Comparison of ENCODE assay signal across 9 mouse cellular contexts in genomic region chr8:121263390-121263775, GRCm38 (mm10).
DNase-seq lines count a peak whose midpoint lies in the region; ATAC-seq and TF ChIP-seq lines count a peak whose summit lies in the region.
"Had no signal": no experiment of that assay in that cellular context is flagged by ENCODE, and none has a peak within 500 bp of the region (broad histone marks: within the 10 kb centered on the region; RNA-seq: fewer than 3 reads in every experiment).

No protein-coding gene starts in this region.

- no peak overlapping the region for H3K4me2 ChIP-seq in hindbrain, embryonic 13.5 days
- H3K4me2 ChIP-seq in kidney, embryonic 16.5 days (replicated peaks; ENCODE audit: low read depth, low read length), result no peak overlapping the region
- peak overlapping the region; percentile 38 for H3K4me2 ChIP-seq in lung, postnatal 0 days (replicated peaks; ENCODE audit: low read depth, low read length)

- ATAC-seq in hindbrain, embryonic 13.5 days (ENCODE audit: low FRiP score), result no peak
- ATAC-seq in kidney, embryonic 16.5 days (ENCODE audit: low FRiP score, low TSS enrichment), result 0 out of 2 replicates have a peak, but pooled peaks have one; percentile 16
- ATAC-seq in lung, postnatal 0 days, result peak; percentile 12; the same call in 1 of the 2 replicates
- ATAC-seq: CD4-positive, CD25-positive, alpha-beta regulatory T cell, adult 4 months had no signal

- H3K4me3 ChIP-seq in hindbrain, embryonic 10.5 days, result no peak overlapping the region
- H3K4me3 ChIP-seq in hindbrain, embryonic 13.5 days, result no peak overlapping the region
- no peak overlapping the region for H3K4me3 ChIP-seq in kidney, embryonic 16.5 days (ENCODE audit: low read length)
- no peak overlapping the region for H3K4me3 ChIP-seq in lung, postnatal 0 days (ENCODE audit: low read depth, low read length)

- H3K36me3 ChIP-seq in hindbrain, embryonic 10.5 days, result no peaks in the 10 kb centered on the region
- H3K36me3 ChIP-seq in hindbrain, embryonic 13.5 days, result no peaks in the 10 kb centered on the region
- no peaks in the 10 kb centered on the region for H3K36me3 ChIP-seq in kidney, embryonic 16.5 days (ENCODE audit: insufficient read depth, low read length)
- no peaks in the 10 kb centered on the region for H3K36me3 ChIP-seq in lung, postnatal 0 days (ENCODE audit: insufficient read depth, low read length)

- peaks cover 49% of the 10 kb centered on the region for H3K4me1 ChIP-seq in hindbrain, embryonic 10.5 days (replicated peaks)
- peaks cover 19% of the 10 kb centered on the region; the same call in 1 of the 2 replicates for H3K4me1 ChIP-seq in hindbrain, embryonic 13.5 days (replicated peaks)
- H3K4me1 ChIP-seq in kidney, embryonic 16.5 days (ENCODE audit: insufficient read depth, low read length), result peaks cover 41% of the 10 kb centered on the region
- peaks cover 11% of the 10 kb centered on the region; the same call in 1 of the 2 replicates for H3K4me1 ChIP-seq in lung, postnatal 0 days (ENCODE audit: insufficient read depth, low read depth, low read length)

- H3K9me3 ChIP-seq in hindbrain, embryonic 10.5 days, result no peaks in the 10 kb centered on the region
- H3K9me3 ChIP-seq in hindbrain, embryonic 13.5 days, result no peaks in the 10 kb centered on the region
- no peaks in the 10 kb centered on the region for H3K9me3 ChIP-seq in kidney, embryonic 16.5 days (ENCODE audit: low read length)
- H3K9me3 ChIP-seq in lung, postnatal 0 days (ENCODE audit: low read length), result no peaks in the 10 kb centered on the region

- no peak for TF ChIP-seq CTCF in lung, postnatal 0 days (IDR thresholded peaks at IDR 0.05)

- H3K27me3 ChIP-seq in hindbrain, embryonic 10.5 days (ENCODE audit: insufficient read depth, poor library complexity, severe bottlenecking), result peaks cover 11% of the 10 kb centered on the region
- peaks cover 15% of the 10 kb centered on the region; the same call in 1 of the 2 replicates for H3K27me3 ChIP-seq in hindbrain, embryonic 13.5 days
- no peaks in the 10 kb centered on the region for H3K27me3 ChIP-seq in kidney, embryonic 16.5 days (ENCODE audit: insufficient read depth, low read length)
- no peaks in the 10 kb centered on the region for H3K27me3 ChIP-seq in lung, postnatal 0 days (replicated peaks; ENCODE audit: insufficient read depth, low read length)

- no peak overlapping the region for H3K9ac ChIP-seq in hindbrain, embryonic 13.5 days
- H3K9ac ChIP-seq in kidney, embryonic 16.5 days (replicated peaks; ENCODE audit: low read length), result 0 out of 2 replicates have a peak overlapping the region, but pooled peaks have one; percentile 17
- H3K9ac ChIP-seq in lung, postnatal 0 days (replicated peaks; ENCODE audit: low read depth), result no peak overlapping the region

- peak overlapping the region; percentile 35; the same call in 1 of the 2 replicates for H3K27ac ChIP-seq in hindbrain, embryonic 10.5 days
- no peak overlapping the region for H3K27ac ChIP-seq in hindbrain, embryonic 13.5 days
- H3K27ac ChIP-seq in kidney, embryonic 16.5 days (ENCODE audit: low read length), result peak overlapping the region; percentile 51
- H3K27ac ChIP-seq in lung, postnatal 0 days (ENCODE audit: low read length), result no peak overlapping the region

- no peak for TF ChIP-seq EP300 in lung, postnatal 0 days (IDR thresholded peaks at IDR 0.05)

- no peak for DNase-seq in hindbrain, embryonic 10.5 days (ENCODE audit: low spot score)
- DNase-seq in fat pad, adult 2 months (ENCODE audit: extremely low read depth, low read depth, low spot score), result peak; percentile 62
- no peak for DNase-seq in lung, postnatal 0 days (ENCODE audit: low spot score)
- no peak for DNase-seq in spleen, postnatal 4 days (ENCODE audit: low spot score in 2 of 2)
- no peak for DNase-seq in frontal cortex, postnatal 14 days (ENCODE audit: low spot score in 2 of 2)
- DNase-seq in adrenal gland, adult 18-20 months (ENCODE audit: low spot score in 2 of 2), result no peak

- WGBS in hindbrain, embryonic 10.5 days, result 64% methylated on average over 14 of the region's 14 CpGs
- 52% methylated on average over 14 of the region's 14 CpGs for WGBS in hindbrain, embryonic 13.5 days
- 24% methylated on average over 14 of the region's 14 CpGs for WGBS in kidney, embryonic 16.5 days
- WGBS in lung, postnatal 0 days, result 20% methylated on average over 14 of the region's 14 CpGs

Comparison
In these comparisons a context has a peak if more than half of its experiments do, and no peak if none do; other contexts are left out.
1. H3K27ac ChIP-seq: peak in hindbrain, embryonic 10.5 days (single experiment) and kidney, embryonic 16.5 days (single experiment); none in hindbrain, embryonic 13.5 days (single experiment) and lung, postnatal 0 days (single experiment).